Mouse (Mus musculus) Muller cell, postnatal 12 days (primary cell): Measurements from ENCODE around the gene Optc.

Source experiments
- DNase-seq: peaks from one replicate; pipeline ENCODE4 v3.0.0-alpha.2; 2015; ENCODE audit errors: inconsistent ontology term

Optc gene

GRCm38 (mm10) chr1:133907949-133908658 lies at the start of gene Optc:
Gene Optc, minus strand, starts transcription at chr1:133907999.
- peak; percentile 85 for DNase-seq

- no peak for DNase-seq
These were observed 46.2 kb upstream of the Optc start for GRCm38 (mm10) chr1:133954009-133954408.

- DNase-seq = peak; percentile 83
These were observed 45.5 kb upstream of the Optc start for GRCm38 (mm10) chr1:133953261-133953742.

GRCm38 (mm10) chr1:133951598-133951997 lies 43.8 kb upstream of the Optc start:
- no peak for DNase-seq

- peak; percentile 43 for DNase-seq
These were observed 42.4 kb upstream of the Optc start for GRCm38 (mm10) chr1:133950061-133950782.

- no peak for DNase-seq
These were observed 37.3 kb upstream of the Optc start for GRCm38 (mm10) chr1:133945106-133945505.

DNA sequence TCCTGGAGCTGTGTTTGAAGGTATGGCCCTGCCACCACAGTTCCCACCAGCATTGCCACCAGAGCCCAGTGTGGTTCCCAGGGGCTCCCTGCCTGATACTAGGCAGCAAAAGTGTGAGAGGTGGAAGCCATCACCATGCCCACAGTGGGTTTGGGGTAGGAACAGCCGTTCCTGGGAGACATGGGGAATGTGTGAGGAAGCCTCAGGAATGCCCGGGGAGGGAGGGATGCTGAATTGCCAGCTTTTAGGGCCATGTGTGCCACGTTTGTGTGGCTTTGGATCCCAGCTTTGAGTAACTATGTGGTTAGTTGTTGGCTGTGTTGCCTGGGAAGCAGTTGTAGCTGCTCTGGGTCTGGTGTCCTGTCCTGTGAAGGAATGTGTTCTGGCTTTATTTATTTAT lies 34.1 kb upstream of the Optc start:
- peak; percentile 90 for DNase-seq

DNA sequence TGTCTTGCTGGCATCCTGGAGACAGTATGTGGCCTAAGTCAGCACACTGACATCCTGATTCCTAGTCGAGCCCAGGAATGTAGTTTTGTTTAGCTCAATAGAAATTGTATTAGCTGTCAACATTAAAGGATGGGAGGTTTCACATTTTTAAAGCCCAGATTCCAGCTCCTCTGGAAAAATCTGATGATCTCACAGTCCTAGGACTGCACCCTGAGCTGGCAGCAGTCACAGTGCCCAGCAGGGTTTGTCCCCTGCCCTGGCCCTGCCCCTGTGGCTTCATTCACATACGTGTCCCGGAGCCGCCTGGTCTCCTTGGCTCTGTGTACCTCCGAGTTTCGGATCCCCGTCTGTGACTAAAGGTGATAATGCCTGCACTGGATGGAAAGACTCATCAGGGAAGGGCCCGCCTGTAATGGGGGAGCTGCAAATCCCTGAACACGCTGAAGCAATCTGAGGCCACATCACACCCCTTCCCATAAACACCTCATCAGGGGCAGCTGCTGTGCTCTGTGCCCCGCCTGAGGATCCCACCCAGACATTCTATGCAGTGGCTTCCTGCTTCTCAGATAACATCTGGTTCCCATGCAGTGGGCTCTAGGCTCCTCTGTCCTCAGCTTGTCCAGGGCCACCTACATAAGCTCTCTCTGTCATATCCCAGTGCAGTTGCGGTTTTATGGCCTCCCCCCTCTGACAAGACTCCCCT lies 33.5 kb upstream of the Optc start:
- peak; percentile 62 for DNase-seq

DNA sequence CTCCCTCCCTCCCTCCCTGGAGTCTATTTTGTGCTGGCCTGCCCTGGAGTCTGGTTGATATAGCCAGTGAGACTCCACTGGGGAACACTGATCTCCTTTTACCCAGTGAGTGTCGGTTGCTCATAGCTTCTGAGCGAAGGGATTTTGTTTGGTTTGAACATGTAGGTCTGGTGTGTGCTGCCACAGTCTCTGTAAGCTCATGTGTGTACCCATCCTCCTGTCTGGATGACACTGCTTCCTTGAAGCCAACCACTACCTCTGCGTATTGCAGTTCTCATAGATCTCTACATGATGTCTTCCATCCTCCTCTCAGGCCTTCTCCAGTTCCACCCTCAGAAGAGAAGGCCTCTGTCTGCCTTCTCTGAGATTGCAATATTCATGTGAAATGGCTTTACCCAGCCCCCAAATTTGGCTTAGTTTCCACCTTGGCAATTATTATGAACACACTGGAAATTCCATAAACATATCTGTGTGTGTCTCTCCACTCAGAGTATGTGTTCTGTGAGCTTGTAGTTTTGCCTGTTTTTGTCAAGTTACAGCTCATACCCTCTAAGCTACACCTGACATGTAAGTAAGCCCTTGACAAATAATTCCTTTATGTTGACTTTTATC lies 32.8 kb upstream of the Optc start:
- no peak for DNase-seq

GRCm38 (mm10) chr1:133939708-133940107 lies 31.9 kb upstream of the Optc start:
- DNase-seq = no peak

DNA sequence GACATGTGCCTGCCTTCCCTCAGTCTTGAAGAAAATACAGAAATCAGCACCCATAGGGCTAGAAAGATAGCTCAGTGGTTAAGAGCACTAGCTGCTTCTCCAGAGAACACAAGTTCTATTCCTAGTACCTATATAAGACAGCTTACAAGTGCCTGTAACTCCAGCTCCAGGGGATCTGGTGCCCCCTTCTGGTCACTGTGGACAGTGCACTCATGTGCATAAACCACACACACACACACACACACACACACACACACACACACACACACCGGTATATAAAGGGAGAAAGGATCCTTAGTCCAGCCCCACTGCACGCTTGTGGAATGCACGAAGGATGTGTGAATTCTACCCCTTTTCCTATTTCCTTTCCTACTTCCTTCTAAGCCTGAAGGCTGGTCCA lies 28.4 kb upstream of the Optc start:
- no peak for DNase-seq

GRCm38 (mm10) chr1:133934354-133934963 lies 26.7 kb upstream of the Optc start:
- peak; percentile 74 for DNase-seq

DNA sequence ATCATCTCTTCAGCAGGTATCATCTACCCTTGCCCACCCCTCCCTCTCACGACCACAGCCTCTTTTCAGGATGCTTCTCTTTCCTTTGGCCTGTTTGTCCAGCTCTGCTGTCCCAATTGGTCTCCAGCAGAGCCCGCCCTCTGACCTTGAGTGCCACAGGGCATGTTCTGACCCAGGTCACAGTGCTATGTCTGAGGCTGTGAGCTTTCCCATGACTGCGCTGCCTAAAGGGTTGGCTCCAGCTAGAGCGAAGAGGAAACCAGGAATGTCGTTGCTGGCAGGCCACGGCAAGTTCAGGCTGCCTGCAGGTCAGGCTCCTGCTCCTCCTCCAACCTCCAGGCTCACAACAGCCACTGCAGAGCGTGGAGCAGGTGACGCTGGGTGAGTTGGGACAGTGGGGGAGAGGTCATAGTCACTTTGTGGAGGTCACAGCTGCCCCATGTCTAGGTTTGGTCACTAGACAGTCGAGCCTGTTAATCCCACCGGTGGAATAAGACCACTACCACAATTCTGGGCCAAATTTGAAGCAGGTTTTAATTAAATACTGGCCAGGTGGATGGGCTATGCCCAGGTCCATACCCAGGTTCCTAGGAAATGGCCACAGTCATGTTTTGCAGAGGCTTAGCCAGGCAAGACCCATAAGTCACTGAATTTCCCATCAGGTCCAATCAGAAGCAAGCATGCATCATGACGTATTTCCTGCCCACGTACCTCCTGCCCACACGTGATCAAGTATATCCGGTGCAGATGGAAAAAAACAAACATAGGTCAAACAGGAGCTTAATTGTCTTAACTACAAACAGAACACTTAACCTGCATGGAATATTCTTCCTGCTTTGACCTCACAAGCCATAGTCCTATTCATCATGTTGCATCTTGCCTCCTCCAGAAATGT lies 25.7 kb upstream of the Optc start:
- DNase-seq = no peak

- DNase-seq = no peak
These were observed 22.2 kb upstream of the Optc start for GRCm38 (mm10) chr1:133929980-133930379.

- no peak for DNase-seq
These were observed 17.4 kb upstream of the Optc start for GRCm38 (mm10) chr1:133925223-133925622.

- DNase-seq = no peak
These were observed 16.5 kb upstream of the Optc start for GRCm38 (mm10) chr1:133924141-133924875.

GRCm38 (mm10) chr1:133923071-133923470 lies 15.3 kb upstream of the Optc start:
- DNase-seq = no peak

DNA sequence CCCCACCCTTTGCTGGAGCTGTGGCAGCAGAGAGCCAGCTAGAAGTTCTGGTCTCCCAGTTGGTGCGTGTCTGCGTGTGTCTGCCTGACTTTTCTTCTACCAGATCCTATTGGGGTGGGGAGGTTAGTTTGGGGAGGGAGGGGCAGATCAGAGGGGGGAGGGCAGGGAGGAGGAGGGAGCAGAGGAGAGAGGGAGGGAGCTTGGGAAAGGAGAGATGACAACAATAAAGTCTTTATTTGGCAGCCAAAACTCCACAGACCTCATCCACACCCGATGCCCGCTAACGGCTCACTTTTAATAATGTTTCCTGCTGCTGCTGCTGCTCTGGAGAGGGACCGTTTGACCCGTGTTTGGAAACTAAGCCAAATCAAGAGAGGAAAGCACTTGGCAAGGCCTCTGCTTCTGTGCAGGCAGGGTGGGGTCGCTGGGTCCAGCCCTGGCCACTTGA lies 13.5 kb upstream of the Optc start, which contains the start of gene Prelp:
TSS of gene Prelp (minus strand) at position 111 of the 448 bp plus-strand sequence.
- DNase-seq = peak; percentile 93

DNA sequence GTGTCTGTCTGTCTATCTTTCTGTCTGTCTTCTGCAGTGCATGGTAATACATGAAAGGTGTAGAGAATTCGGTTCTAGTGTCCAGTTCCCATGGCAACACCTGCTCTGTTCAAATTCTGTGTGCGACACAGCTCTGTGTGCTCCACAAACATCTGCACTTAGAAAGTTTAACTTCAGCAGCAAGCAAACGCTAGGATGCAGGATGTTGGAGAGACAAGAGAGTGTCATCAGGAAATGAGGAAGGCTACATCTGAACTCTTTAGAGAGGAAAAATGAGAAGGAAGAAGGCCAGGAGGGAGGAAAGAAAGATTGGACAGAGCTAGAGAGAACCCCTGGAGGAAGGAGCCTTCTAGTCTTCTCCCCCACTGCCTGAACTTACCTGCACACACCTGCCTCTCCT lies 13.1 kb upstream of the Optc start:
- DNase-seq = peak; percentile 83

GRCm38 (mm10) chr1:133920401-133920800 lies 12.6 kb upstream of the Optc start:
- peak; percentile 84 for DNase-seq
